Mouse (Mus musculus) megakaryocyte, embryonic 14.5 days (primary cell): ENCODE results near the gene Rab40c.

Experiments used
- FLI1 ChIP-seq: IDR thresholded peaks from 2 replicates; pipeline ENCODE4 v1.6.1; 2012; ENCODE audit warnings: low read length, inconsistent platforms, mixed read lengths
- GATA1 ChIP-seq: IDR thresholded peaks from 3 replicates; pipeline ENCODE4 v1.6.1; 2012; ENCODE audit warnings: mixed read lengths, low read length, inconsistent platforms, borderline replicate concordance

- TF ChIP-seq FLI1 (no peak), GATA1 (no peak)
These were observed 23.6 kb downstream of the Rab40c start for GRCm38 (mm10) chr17:25895891-25896290.
